Mouse (Mus musculus): ENCODE measurements at regions not wholly inside any gene's neighbourhood (a gene's known extent, or its start where the extent isn't known, plus 50 kb on each side); places are given as distances from the start of the nearest gene placed in this dataset.
A peak's percentile ranks its signal among the peaks of the same experiment; 100 is the strongest.

- H3K4me3 ChIP-seq (replicated peaks) = no peak overlapping the region
- H3K27ac ChIP-seq = no peak overlapping the region
- H3K9ac ChIP-seq = no peak overlapping the region
- no peaks in the 10 kb centered on the region for H3K9me3 ChIP-seq
- H3K4me1 ChIP-seq (replicated peaks) = no peaks in the 10 kb centered on the region
- ATAC-seq = no peak
- no peak overlapping the region for H3K4me2 ChIP-seq (replicated peaks)
- no peaks in the 10 kb centered on the region for H3K27me3 ChIP-seq (replicated peaks)
- H3K36me3 ChIP-seq = no peaks in the 10 kb centered on the region
- 63% methylated on average over 2 of the region's 2 CpGs for WGBS
These were observed 131.0 kb upstream of the Rgs17 start for GRCm38 (mm10) chr10:6053207-6053606.

GRCm38 (mm10) chr10:6043358-6043757 is 121.2 kb upstream of the Rgs17 start:
- Histone ChIP-seq H3K4me2 (replicated peaks) (no peak overlapping the region), H3K9me3 (no peaks in the 10 kb centered on the region), H3K4me3 (replicated peaks) (no peak overlapping the region), H3K4me1 (replicated peaks) (no peaks in the 10 kb centered on the region), H3K9ac (no peak overlapping the region), H3K36me3 (no peaks in the 10 kb centered on the region), H3K27me3 (replicated peaks) (no peaks in the 10 kb centered on the region), H3K27ac (no peak overlapping the region)
- 70% methylated on average over 5 of the region's 5 CpGs for WGBS
- no peak for ATAC-seq

DNA sequence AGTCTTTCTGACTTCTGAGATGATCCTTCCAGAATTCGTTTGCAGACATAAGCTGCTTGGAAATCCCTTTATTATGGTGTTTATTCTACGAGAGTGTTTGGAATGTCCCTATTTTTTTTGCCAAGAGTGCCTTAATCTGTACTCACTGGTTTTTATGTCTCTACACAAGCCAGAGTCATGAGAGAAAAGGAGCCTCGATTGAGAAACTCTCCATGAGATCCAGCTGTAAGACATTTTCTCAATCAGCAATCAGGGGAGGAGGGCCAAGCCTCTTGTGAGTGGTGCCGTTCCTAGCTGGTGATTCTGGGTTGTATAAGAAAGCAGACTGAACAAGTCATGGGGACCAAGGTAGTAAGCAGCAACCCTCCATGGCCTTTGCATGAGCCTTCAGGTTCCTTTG is 117.6 kb upstream of the Rgs17 start:
- no peak overlapping the region for H3K4me3 ChIP-seq (replicated peaks)
- no peak overlapping the region for H3K9ac ChIP-seq
- H3K36me3 ChIP-seq = no peaks in the 10 kb centered on the region
- H3K27ac ChIP-seq = no peak overlapping the region
- no peaks in the 10 kb centered on the region for H3K9me3 ChIP-seq
- no peak overlapping the region for H3K4me2 ChIP-seq (replicated peaks)
- no peaks in the 10 kb centered on the region for H3K4me1 ChIP-seq (replicated peaks)
- no peaks in the 10 kb centered on the region for H3K27me3 ChIP-seq (replicated peaks)
- no peak for ATAC-seq
- WGBS = 54% methylated on average over 4 of the region's 4 CpGs

DNA sequence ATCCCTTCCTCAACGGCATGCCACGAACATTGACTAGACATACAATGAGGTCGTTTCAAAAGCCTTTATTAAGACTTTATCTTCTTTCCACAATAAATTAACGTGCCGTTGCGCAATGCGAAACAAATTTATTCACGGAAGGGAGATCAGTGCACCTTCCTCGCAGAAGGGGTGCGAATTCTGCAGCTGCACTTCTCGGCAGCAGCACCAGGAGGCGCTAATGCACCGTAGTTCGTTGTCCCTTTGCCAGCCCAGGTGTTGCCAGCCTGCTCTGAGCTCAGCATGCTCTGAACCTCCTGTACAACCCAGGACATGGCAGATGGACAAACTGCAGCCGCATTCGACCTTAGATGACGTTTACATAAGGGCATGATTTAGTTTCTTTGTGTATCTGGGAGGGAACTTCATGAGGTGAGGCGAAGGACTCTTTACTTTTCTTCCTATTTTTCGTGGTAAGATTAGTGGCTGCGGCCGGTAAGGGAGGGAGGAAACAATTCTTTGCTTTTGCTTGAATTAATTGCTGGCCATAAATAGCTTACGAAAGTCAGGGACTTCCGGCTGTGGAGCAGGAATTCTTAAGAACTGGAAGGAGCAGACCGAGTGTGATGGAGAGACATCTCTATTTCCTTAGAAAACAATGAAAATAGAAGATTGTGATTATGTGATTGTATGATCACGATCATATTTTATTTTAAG is 113.7 kb upstream of the Rgs17 start:
- H3K4me3 ChIP-seq (replicated peaks) = no peak overlapping the region
- no peak overlapping the region for H3K27ac ChIP-seq
- H3K9ac ChIP-seq = no peak overlapping the region
- WGBS = 11% methylated on average over 25 of the region's 25 CpGs
- no peaks in the 10 kb centered on the region for H3K4me1 ChIP-seq (replicated peaks)
- no peaks in the 10 kb centered on the region for H3K9me3 ChIP-seq
- no peaks in the 10 kb centered on the region for H3K36me3 ChIP-seq
- ATAC-seq = peak; percentile 93
- peak overlapping the region; percentile 45 for H3K4me2 ChIP-seq (replicated peaks)
- no peaks in the 10 kb centered on the region for H3K27me3 ChIP-seq (replicated peaks)

GRCm38 (mm10) chr10:6032469-6032868 is 110.3 kb upstream of the Rgs17 start:
- no peak overlapping the region for H3K9ac ChIP-seq
- WGBS = 76% methylated on average over 4 of the region's 4 CpGs
- no peaks in the 10 kb centered on the region for H3K36me3 ChIP-seq
- no peak for ATAC-seq
- no peak overlapping the region for H3K4me2 ChIP-seq (replicated peaks)
- no peak overlapping the region for H3K27ac ChIP-seq
- H3K9me3 ChIP-seq = no peaks in the 10 kb centered on the region
- H3K4me1 ChIP-seq (replicated peaks) = no peaks in the 10 kb centered on the region
- no peaks in the 10 kb centered on the region for H3K27me3 ChIP-seq (replicated peaks)
- H3K4me3 ChIP-seq (replicated peaks) = no peak overlapping the region

DNA sequence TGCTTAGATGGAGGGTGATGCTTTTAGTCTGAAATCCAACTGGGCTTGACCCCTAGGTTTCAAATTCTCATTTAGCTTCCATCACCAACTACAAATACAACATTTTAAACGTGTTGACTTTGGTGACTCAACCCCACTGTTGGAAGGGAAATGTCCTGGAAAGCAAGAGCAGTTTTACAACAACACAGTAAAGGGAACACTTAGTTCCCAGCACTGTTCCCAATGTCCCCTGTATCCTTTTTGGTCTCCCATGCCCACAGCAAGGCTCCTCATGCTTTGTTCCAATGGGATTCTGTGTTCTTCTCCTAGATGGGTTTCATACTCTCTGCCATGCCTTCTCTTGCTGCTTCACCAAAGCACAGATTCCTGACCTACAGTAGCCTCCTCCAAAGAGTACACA is 105.4 kb upstream of the Rgs17 start:
- Histone ChIP-seq H3K27ac (no peak overlapping the region), H3K9me3 (no peaks in the 10 kb centered on the region), H3K36me3 (no peaks in the 10 kb centered on the region), H3K4me2 (replicated peaks) (no peak overlapping the region), H3K27me3 (replicated peaks) (no peaks in the 10 kb centered on the region), H3K4me1 (replicated peaks) (no peaks in the 10 kb centered on the region), H3K9ac (no peak overlapping the region), H3K4me3 (replicated peaks) (no peak overlapping the region)
- WGBS = 68% methylated on average over 1 of the region's 1 CpGs
- ATAC-seq = no peak

DNA sequence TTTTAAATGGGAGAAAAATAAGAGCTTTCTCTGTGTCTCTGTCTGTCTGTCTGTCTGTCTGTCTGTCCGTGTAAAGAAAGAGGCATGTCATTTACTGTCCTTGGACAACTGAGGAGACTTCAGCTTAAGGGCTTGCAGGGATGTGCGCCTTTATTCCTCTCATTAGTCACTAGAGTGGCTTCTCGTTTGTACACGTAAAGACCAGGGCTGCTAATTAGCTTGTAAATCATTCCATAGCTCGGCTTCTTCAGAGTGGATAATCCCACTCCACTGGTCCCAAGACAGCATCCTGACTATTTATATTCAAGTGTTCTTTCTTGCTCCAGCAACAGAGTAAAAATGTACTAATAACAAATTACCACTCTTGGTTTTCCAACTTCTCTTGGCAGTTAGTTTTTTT is 104.1 kb upstream of the Rgs17 start:
- no peak overlapping the region for H3K4me3 ChIP-seq (replicated peaks)
- ATAC-seq = no peak
- no peaks in the 10 kb centered on the region for H3K4me1 ChIP-seq (replicated peaks)
- no peaks in the 10 kb centered on the region for H3K27me3 ChIP-seq (replicated peaks)
- H3K9me3 ChIP-seq = no peaks in the 10 kb centered on the region
- no peak overlapping the region for H3K4me2 ChIP-seq (replicated peaks)
- 58% methylated on average over 5 of the region's 5 CpGs for WGBS
- H3K9ac ChIP-seq = no peak overlapping the region
- no peaks in the 10 kb centered on the region for H3K36me3 ChIP-seq
- H3K27ac ChIP-seq = no peak overlapping the region

- Histone ChIP-seq H3K4me3 (replicated peaks) (no peak overlapping the region), H3K27me3 (replicated peaks) (no peaks in the 10 kb centered on the region), H3K9ac (no peak overlapping the region), H3K9me3 (no peaks in the 10 kb centered on the region), H3K4me2 (replicated peaks) (no peak overlapping the region), H3K36me3 (no peaks in the 10 kb centered on the region), H3K27ac (no peak overlapping the region), H3K4me1 (replicated peaks) (no peaks in the 10 kb centered on the region)
- peak; percentile 95 for ATAC-seq
- 56% methylated on average over 2 of the region's 2 CpGs for WGBS
These were observed 100.5 kb upstream of the Rgs17 start for GRCm38 (mm10) chr10:6022609-6023283.

GRCm38 (mm10) chr10:6020944-6021684 is 98.9 kb upstream of the Rgs17 start:
- H3K27me3 ChIP-seq (replicated peaks) = no peaks in the 10 kb centered on the region
- no peak overlapping the region for H3K27ac ChIP-seq
- no peak overlapping the region for H3K9ac ChIP-seq
- no peaks in the 10 kb centered on the region for H3K36me3 ChIP-seq
- no peaks in the 10 kb centered on the region for H3K4me1 ChIP-seq (replicated peaks)
- no peaks in the 10 kb centered on the region for H3K9me3 ChIP-seq
- H3K4me2 ChIP-seq (replicated peaks) = no peak overlapping the region
- no peak overlapping the region for H3K4me3 ChIP-seq (replicated peaks)
- ATAC-seq = peak; percentile 35; the same call in 1 of the 2 replicates
- WGBS = 53% methylated on average over 9 of the region's 9 CpGs

- Histone ChIP-seq H3K36me3 (no peaks in the 10 kb centered on the region), H3K9me3 (no peaks in the 10 kb centered on the region), H3K27me3 (replicated peaks) (no peaks in the 10 kb centered on the region), H3K9ac (no peak overlapping the region), H3K27ac (no peak overlapping the region), H3K4me2 (replicated peaks) (no peak overlapping the region), H3K4me3 (replicated peaks) (no peak overlapping the region), H3K4me1 (replicated peaks) (0 out of 2 replicates have a peak, but pooled peaks cover 2% of the 10 kb centered on the region)
- 50% methylated on average over 4 of the region's 4 CpGs for WGBS
- ATAC-seq = peak; percentile 79
These were observed 91.5 kb upstream of the Rgs17 start for GRCm38 (mm10) chr10:6013743-6014142.

DNA sequence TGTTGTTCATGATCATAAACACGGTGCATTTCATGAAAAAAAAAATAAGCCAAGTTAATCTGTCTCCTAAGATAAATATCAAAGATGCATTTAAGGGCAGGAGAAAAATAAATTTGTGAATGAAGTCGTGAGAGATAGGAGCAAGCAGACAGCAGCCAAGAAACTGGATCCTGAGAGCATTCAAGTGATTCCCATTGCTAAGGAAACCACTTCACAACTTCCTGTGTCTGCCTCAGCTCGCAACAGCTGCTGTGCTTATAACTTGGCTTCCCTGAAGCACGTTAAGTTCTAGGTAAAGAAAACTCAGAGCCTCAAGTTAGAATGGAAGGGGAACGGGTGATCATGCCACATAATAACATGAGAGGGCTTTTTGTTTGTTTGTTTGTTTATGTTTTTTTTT is 89.3 kb upstream of the Rgs17 start:
- WGBS = 52% methylated on average over 5 of the region's 5 CpGs
- ATAC-seq = no peak
- no peaks in the 10 kb centered on the region for H3K27me3 ChIP-seq (replicated peaks)
- 0 out of 2 replicates have a peak, but pooled peaks cover 2% of the 10 kb centered on the region for H3K4me1 ChIP-seq (replicated peaks)
- no peak overlapping the region for H3K4me2 ChIP-seq (replicated peaks)
- no peaks in the 10 kb centered on the region for H3K9me3 ChIP-seq
- no peak overlapping the region for H3K27ac ChIP-seq
- no peak overlapping the region for H3K4me3 ChIP-seq (replicated peaks)
- no peak overlapping the region for H3K9ac ChIP-seq
- H3K36me3 ChIP-seq = no peaks in the 10 kb centered on the region

GRCm38 (mm10) chr10:6011029-6011428 is 88.8 kb upstream of the Rgs17 start:
- ATAC-seq = no peak
- Histone ChIP-seq H3K4me2 (replicated peaks) (no peak overlapping the region), H3K27me3 (replicated peaks) (no peaks in the 10 kb centered on the region), H3K4me3 (replicated peaks) (no peak overlapping the region), H3K36me3 (no peaks in the 10 kb centered on the region), H3K9me3 (no peaks in the 10 kb centered on the region), H3K4me1 (replicated peaks) (0 out of 2 replicates have a peak, but pooled peaks cover 2% of the 10 kb centered on the region), H3K9ac (no peak overlapping the region), H3K27ac (no peak overlapping the region)
- 41% methylated on average over 5 of the region's 5 CpGs for WGBS
